In the genomic region with DNA sequence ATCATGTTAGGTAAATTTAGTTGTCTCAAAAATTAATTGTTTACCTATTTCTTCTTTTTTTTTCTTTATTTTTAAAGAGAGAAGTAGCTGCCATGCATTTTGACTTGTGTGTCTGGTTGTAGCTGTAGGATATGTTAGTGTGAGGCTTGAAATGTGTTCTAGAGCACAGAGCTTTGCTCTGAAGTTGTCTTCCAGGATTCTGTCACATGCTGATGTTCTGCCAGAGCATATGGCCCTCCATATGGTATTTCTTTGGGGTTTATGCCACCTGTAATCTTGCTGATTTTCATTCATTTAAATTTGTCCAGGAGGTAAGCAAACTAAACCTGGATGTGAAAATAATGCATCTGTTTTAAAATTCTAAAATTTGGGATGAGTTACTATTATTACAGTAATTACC, we compare ENCODE assay signal across 13 mouse cellular contexts.
A peak's percentile ranks its signal among the peaks of the same experiment; 100 is the strongest.
DNase-seq lines count a peak whose midpoint lies in the region; TF ChIP-seq lines count a peak whose summit lies in the region.
"Had no signal": no experiment of that assay in that cellular context is flagged by ENCODE, and none has a peak within 500 bp of the region (broad histone marks: within the 10 kb centered on the region; RNA-seq: fewer than 3 reads in every experiment).

No protein-coding gene starts in this region.

- TF ChIP-seq CTCF in brain, embryonic 14.5 days (IDR thresholded peaks at IDR 0.05; ENCODE audit: borderline replicate concordance, extremely low read depth, insufficient read depth, insufficient read length), result no peak

- no peak for TF ChIP-seq POLR2A in brain, embryonic 14.5 days (IDR thresholded peaks at IDR 0.05; ENCODE audit: borderline replicate concordance, extremely low read depth, insufficient read depth, insufficient read length, poor library complexity, severe bottlenecking)

- peak; percentile 50 for DNase-seq in layer of hippocampus, adult 11-12 months (ENCODE audit: low spot score)
- no peak for DNase-seq in layer of hippocampus, adult 9-10 months (ENCODE audit: low spot score)
- peak; percentile 85 for DNase-seq in brain, embryonic 14.5 days (ENCODE audit: low read depth)
- DNase-seq in cerebellum, adult 18-20 months, result peak; percentile 85 to 86
- DNase-seq in cerebellum, postnatal 25 days, result peak; percentile 76 to 82
- no peak for DNase-seq in spleen, postnatal 10 days (ENCODE audit: low spot score in 2 of 2)
- no peak for DNase-seq in B cell, adult 2 months
- DNase-seq: adrenal gland, adult 8-10 months; heart, adult 11 months; kidney, adult 9 months; kidney, postnatal 36 days; right cerebral cortex, postnatal 14 days; thymus, postnatal 14 days had no signal

Comparison
In these comparisons a context has a peak if more than half of its experiments do, and no peak if none do; other contexts are left out.
1. DNase-seq: peak in layer of hippocampus, adult 11-12 months (single experiment), brain, embryonic 14.5 days (single experiment), cerebellum, adult 18-20 months (2 of 2) and cerebellum, postnatal 25 days (2 of 2); none in layer of hippocampus, adult 9-10 months (single experiment), spleen, postnatal 10 days (0 of 2) and B cell, adult 2 months (0 of 2).